Mouse (Mus musculus) heart, adult 9 months (tissue): ENCODE measurements around the gene R3hdm4.
A peak's percentile ranks its signal among the peaks of the same experiment; 100 is the strongest.

ENCODE experiments used
- DNase-seq, 2 experiments: peaks; one replicate each; pipeline ENCODE4 v3.0.0; 2022; ENCODE audit warnings: low spot score in 2 of 2

Gene R3hdm4

GRCm38 (mm10) chr10:79924998-79925784, 4.2 kb upstream of the R3hdm4 start:
- peak; percentile 84 to 92 for DNase-seq

- DNase-seq, result no peak
These were observed 564 bp upstream of the R3hdm4 start for GRCm38 (mm10) chr10:79921572-79921971.

DNA sequence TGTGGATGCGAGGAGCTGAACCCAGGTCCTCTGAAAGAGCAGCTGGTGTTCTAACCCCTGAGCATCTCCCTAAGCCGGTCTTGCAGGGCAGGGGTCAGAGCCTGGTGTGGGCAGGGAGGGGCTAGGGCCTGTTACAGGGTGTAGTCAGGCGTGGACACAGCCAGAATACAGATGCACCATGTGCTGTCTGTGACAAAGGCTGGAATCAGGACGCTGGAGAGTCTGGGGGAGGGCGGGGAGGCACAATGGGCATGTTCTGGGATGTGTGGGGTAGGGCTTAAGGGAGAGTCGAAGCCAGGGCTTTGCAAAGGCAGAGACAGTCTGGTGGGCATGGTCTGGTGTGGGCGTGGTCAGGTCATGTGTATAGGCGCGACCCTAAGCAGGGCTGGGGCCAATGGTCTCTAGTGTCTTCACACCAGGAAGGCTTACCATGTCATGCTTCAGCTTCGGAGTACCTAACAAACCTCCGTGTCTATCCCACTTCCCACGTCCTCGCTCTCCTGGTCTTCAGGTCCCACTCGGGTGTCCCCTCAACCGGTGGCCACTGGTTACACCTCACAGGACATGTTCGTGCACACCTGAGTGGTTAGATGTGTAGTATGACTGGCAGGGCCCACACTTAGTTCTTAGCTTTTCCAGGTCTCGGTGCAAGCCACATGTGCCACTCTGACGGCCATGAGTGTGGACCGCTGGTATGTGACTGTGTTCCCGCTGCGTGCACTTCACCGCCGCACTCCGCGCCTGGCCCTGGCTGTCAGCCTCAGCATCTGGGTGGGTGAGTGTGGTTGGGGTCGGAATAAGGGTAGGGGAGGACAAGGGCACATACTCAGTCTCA, 735 bp downstream of the R3hdm4 start:
- no peak for DNase-seq

DNA sequence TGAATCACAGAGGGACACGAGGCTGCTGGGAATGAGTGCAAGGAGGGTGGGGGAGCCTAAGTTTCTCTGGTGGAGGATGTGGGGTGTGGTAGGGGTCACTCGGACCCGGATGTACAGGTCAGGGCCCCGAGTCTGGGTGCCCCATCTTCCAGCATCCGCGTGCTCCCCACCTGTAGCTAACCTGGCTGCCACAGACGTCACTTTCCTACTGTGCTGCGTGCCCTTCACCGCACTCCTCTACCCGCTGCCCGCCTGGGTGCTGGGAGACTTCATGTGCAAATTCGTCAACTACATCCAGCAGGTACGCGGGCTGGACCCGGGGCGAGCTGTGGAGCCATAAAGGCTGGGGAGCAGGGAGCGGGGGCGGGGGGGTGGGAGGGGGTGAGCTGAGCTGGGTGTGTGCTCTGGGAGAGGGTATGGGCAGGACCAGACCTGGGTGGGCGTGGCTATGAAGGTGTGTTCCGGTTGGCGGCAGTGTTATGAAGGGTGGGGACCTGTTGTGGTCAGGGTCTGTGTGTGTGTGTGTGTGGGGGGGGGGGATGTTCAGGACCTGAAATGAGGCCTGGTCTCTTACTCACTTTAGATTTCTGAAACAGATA, 1.7 kb downstream of the R3hdm4 start:
- no peak for DNase-seq

- no peak for DNase-seq
These were observed 2.6 kb downstream of the R3hdm4 start for GRCm38 (mm10) chr10:79918231-79919078.

- no peak for DNase-seq
These were observed 3.4 kb downstream of the R3hdm4 start for GRCm38 (mm10) chr10:79917532-79918100.

DNA sequence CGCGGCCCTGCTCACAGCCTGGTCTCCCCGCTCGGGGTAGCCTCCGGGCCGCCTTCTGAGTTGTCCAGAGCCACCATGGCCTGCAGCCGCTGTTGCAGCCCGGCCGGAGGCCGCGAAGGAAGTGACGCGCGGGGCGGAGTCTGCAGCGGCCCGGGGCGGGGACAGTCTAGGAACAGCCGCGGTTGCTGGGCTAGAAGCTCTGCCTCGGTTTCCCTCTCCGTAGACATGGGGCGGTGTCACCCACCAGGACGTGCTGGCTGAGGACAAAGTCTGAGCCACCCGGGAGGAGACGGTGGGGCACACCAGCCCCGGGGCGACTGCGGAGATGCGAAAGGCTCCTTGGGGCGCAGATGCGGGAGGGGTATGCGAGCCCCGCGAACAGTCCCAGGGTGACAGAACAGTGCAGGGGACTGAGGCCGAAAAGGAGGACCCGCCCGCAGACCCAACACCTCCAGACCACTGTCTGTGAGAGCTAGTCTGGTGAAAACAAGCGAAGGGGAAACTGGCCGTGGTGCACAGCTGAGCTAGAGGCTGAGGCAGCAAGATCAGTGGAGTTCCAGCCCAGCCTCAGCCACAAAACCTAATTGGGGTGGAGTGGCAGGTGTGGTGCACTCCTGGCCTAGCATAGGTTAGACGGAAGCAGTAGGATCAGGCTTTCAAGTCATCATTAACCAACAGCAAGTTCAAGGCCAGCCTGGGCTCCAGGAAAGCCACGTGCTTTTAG, 4.0 kb downstream of the R3hdm4 start, which contains the start of gene Kiss1r:
TSS of gene Kiss1r (plus strand) at position 164 of the 724 bp plus-strand sequence.
- peak; percentile 87 to 88 for DNase-seq

DNA sequence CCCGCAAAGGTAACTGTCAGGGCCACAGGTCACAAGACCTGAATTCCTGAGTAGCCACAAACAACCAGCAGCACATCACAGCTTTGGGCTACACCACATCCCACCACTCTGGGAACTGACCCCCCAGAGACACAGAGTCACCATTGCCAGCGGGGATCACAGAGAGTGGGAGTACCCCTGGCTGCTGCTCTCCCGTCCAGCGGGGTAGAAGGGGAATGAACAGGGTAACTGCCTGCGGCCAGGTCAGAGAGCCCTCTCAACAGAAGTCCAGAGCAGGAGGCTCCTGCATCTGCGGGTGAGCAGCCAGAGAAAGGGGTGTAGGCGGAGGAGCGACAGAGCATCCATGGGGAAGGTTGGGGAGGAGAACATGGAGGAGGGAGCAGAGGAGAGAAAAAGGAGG, 4.9 kb downstream of the R3hdm4 start:
- DNase-seq, result no peak

DNA sequence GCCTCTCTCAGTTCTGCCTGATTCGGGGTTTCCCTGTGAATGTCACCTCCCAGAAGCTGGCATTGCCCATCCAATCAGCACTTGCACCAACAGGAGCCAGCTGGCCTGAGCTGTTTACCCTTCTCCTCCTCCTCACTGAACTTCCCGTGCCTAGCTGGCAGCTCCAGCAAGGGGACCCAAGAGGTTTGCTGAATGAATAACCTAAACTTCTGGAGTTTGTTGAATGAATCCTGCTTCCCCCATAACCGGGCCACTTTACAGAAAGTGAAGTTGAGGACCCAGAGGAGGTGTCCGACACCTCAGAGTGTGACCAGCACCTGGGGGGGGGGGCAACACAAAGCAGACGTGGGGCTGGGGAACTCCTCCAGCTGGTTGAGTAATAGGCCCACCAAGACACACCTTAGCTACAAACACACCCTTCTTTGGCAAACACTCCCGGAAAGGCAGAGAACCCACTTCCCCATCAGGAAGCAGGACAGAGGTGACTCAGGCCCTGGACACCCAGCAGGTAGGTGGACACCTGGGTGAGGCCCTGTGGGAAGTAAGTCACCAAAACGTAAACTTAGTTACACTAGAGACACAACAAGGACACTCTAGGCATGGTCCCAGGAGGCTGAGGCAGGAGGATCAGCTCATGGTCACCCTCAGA, 5.9 kb downstream of the R3hdm4 start:
- DNase-seq, result no peak

DNA sequence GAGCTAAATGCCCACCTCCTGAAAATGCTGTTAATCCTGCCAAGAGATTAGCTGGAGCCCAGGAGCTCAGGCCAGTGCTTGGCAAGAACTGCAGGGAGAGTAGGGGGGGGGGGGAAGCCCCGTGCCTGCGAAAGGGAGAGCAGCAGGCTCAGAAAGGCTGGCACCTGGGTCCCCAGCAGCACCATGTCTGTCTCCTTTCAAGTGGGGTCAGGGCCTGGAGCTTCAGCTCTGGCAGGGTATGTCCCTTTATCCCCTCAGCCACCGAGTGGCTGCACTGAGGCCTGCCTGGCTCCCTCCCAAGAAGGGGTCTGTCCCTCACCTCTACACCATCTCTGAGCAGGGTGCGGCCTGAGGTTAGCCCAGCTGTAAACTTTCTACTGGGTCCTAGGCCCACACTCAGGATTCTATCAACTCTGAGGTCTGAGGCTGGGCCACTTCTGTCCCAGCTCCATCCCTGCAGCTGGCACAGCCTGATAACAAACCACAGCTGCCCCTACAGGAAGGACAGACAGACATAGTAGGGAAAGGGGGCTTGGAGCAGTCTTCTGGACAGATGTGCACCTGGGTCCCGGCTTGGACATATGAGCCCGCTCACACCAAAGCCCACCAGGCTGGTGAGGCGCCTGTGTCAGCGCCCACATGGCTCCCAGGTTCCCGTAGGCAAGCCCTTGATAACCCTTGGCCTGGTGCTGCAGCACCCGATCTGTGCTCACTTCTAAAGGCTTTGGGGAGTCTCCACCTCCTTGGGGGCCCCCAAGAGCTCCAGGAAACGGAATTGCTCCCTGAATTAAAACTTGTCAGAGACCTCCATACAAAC, 6.7 kb downstream of the R3hdm4 start:
- DNase-seq, result no peak

- DNase-seq, result no peak
These were observed 8.6 kb downstream of the R3hdm4 start for GRCm38 (mm10) chr10:79912412-79912811.

DNA sequence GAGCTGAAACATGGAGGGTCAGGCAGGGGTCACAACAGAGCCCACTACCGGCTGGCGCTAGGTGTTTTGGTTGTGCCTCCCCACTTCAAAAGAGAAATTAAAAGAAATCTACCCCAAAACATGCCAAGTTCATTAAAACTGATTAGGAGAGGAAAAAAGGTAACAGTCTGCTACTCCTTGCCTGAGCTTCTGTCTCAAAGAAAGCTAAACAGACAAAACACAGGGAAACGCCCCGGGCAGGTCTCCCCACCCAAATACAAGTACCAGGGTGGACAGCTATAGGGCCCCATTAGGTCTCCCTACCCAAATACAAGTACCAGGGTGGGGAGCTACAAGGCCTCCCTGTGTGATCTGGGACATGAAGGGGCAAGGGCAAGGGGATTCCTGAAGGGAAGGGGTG, 10.5 kb downstream of the R3hdm4 start, which contains the start of gene Gm26602:
TSS of gene Gm26602 (plus strand) at position 301 of the 400 bp plus-strand sequence.
- no peak for DNase-seq

- peak; percentile 61 to 72 for DNase-seq
These were observed 11.7 kb downstream of the R3hdm4 start for GRCm38 (mm10) chr10:79909092-79909922.

DNA sequence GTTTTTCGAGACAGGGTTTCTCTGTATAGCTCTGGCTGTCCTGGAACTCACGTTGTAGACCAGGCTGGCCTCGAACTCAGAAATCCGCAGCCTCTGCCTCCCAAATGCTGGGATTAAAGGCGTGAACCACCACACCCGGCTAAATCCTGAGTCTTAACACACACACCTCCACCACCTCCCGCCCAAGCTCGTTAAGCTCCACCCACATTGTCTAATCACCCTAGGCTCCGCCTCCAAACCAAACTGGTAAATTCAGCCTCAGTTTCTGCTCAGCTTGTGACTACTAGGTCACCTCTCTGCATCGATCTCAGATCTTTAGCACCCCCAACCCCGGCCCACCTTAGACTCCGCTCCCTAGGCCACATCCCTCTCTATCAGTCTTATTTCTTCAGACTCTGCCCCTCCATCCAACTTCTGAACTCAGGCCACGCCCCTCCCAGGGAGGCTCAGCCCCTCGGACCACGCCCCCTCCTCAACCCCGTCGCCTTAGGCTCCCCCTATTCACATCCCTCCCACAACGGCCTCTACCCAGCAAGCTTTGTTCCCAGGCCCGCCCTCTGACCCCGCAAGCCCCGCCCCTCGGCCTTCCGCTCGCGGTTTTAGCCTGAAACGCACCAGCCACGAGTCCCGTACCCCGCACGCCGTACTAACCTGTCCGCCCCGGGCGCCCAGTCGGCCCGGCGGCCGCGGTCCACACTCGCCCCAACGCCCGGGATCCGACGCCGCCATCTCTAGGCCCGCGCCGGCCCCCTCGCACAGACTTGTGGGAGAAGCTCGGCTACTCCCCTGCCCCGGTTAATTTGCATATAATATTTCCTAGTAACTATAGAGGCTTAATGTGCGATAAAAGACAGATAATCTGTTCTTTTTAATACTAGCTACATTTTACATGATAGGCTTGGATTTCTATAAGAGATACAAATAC, 12.6 kb downstream of the R3hdm4 start, which contains the start of gene Med16:
TSS of gene Med16 (minus strand) at position 757 of the 925 bp plus-strand sequence.
- DNase-seq, result peak; percentile 96 to 98

- DNase-seq, result no peak
These were observed 13.6 kb downstream of the R3hdm4 start for GRCm38 (mm10) chr10:79907415-79907814.

DNA sequence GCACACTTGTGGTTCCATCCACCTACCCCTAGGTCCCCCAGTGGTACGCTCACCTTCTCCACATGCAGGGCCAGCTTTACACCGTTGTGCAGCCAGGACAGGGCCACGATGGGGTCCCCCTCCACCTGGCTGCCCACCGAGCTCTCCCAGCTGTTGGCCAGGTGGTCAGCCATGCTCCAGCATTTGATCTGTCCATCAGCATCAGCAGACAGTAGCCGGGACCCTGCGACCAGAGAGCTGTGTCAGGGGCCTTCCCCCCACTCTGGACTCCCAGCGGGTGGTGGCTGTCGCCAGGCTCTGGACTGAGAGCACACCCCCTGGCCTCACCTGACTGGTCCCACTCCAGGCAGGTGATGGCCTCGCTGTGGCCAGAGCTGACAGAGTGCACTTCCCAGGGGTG, 14.3 kb downstream of the R3hdm4 start:
- DNase-seq, result no peak

GRCm38 (mm10) chr10:79900951-79901410, 20.0 kb downstream of the R3hdm4 start:
- no peak for DNase-seq
